Mouse (Mus musculus) kidney, adult 18-20 months (tissue): ENCODE data around the gene Pgls.

Experiments
- DNase-seq: peaks from one replicate; pipeline ENCODE4 v3.0.0; 2021

Gene Pgls

DNA sequence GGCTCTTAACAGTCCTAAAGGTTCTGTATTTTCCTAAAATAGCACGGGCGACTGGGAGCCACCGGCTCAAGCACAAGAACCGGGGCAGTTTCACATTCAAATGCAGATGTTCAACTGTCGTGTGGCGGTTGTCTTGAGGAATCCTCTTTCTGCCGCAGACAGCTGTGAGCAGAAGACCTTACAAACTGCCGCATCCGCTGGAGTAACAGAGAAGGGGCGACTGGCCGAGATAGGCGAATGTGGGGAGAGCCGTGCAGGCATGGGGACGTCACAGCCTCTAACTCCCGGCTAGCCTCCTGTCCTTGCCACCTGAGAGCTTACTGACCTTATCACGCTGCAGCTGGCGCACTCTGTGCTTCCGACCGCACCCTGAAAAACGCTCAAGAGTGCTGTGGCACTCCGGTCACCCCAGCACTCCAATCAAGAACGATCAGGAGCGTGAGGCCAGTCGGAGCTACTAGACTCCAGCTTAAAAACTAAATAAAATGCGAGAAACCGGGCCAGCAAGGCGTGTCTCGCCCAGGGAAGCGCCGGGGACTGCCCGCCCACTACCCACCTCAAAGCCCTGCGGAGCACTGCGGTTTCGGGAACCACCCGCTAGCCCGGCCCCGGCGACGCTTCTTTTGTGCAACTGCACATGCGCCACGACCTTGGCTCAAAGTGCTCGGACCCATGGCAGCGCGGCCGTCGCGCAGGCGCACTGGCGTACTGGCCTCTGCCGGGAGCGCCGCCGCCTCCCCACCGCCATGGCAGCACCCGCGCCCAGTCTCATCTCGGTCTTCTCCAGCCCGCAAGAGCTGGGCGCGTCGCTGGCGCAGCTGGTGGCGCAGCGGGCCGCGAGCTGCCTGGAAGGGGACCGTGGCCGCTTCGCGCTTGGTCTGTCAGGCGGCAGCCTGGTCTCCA lies at the start of gene Pgls:
Gene Pgls (plus strand): TSS at position 706 of the 903 bp plus-strand sequence.
- DNase-seq, result peak; percentile 97

DNA sequence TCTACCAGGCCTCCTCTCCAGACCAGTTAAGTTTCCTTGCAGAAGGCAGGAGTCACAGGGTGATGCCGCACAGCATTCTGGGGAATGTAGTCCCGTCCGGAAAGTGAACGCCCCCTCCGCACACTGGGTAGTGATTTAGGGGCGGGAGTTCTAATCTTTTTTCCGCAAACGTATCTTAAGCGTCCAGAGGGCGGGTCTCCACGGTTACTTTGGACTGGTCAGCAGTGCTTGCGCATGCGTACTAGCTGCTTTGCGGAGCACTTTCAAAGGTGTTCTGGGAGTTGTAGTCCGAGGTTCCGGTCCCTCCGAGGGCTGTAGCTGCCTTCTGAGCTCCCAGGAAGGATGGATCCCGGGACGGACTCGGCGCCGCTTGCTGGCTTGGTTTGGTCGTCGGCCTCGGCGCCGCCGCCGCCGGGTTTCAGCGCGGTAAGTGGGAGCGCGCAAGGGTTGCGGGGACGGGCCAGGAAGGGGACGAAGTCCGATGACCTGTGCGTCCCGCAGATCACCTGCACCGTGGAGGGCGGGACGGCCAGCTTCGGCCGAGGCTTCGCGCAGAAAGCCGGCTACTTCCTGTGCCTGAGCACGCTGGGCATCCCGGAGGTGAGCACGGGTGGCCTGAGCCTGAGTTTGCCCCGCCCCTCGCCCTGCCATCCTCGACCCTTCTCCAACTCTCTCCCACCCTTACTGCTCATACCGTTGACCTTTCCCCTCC lies 49.2 kb upstream of the Pgls start, which contains the start of gene Mvb12a:
Gene Mvb12a (plus strand): TSS at position 291 of the 712 bp plus-strand sequence.
- DNase-seq, result peak; percentile 95

DNA sequence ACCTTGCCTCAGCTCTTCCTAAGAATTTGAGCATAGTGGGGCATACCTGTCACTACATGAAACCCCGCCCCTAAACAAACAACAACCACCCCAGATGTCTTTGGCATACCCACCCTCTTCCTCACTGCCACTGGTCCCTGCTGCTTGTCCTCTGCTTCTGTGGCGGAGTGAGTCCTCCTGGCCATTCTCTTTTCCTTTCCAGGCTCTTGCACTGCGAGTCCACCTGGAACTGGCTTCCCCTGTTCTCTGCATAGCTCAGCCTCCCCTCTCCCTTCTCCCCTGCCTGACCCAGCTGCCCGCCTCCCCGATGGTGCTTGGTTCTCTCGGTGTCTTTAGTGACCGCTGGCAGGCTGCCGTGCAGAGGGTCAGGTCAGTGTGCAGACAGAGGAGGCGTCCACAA lies 48.2 kb upstream of the Pgls start:
- no peak for DNase-seq

DNA sequence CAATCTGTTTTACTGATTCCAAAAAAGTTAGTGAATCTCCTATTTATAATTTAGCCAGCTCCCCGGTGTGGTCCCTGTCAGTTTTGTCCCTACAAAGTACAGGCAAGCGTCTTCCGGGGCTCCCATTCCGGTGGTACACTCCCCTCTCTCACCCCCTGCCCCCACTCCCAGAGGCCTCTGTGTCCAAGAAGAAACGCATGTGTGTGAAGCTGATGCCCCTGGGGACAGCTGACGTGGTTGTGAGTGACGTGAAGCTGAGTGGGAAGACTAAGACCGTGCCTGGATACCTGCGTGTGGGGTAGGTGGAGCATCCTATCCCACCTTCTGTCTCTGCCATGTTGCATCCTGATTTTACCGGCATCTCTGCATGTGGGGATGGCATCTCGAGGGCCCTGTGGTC lies 46.9 kb upstream of the Pgls start:
- no peak for DNase-seq

DNA sequence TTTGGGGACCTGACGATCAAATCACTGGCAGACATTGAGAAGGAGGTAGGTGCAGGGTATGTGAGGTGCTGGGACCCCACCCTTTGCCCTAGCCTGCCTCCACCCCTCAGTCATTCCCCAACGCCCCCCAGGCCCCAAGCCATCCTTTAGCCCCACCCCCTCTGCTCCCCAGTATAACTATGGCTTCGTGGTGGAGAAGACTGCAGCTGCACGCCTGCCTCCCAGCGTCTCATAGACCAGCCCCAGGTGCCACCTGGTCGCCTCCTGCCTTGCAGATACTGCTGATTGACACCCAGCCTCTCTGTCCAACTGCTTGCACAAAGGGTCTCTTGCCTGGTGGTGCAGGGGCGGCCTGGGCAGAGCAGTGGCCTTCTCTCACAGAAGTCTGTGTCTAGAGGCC lies 44.4 kb upstream of the Pgls start:
- DNase-seq, result no peak

DNA sequence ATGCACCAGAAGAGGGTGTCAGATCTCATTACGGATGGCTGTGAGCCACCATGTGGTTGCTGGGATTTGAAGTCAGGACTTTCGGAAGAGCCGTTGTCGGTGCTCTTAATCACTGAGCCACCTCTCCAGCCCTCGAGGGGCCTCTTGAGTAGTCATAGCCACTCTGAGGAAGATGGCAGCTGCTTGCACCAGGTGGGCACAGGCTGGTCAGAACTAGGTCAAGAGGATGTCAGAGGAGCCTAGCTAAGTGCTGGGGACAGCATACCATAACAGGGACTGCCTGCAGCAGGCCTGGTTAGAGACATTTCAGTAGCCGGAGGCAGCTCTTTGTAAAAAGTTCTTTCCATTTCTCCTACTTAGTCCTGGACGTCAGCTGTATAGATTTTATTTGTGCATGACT lies 41.2 kb upstream of the Pgls start:
- no peak for DNase-seq

DNA sequence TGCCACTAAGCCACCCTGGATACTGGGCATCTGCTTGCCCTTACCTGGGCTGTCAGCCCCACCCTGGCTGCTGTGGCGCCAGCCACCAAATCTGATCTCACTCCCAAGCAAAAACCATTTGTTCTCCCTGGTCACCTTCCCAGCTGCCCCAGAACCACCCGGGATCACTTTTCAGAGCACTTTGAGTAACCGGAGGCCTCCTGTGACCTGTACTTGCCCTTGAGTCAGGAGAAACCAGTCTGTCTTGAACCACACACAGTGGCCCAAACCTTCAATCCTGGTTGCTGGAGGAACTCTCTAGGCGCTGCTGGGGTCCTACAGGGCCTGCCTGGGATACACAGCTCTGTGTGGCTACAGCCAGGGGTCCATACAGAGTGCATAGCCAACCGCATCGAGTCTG lies 39.2 kb upstream of the Pgls start:
- DNase-seq, result no peak

DNA sequence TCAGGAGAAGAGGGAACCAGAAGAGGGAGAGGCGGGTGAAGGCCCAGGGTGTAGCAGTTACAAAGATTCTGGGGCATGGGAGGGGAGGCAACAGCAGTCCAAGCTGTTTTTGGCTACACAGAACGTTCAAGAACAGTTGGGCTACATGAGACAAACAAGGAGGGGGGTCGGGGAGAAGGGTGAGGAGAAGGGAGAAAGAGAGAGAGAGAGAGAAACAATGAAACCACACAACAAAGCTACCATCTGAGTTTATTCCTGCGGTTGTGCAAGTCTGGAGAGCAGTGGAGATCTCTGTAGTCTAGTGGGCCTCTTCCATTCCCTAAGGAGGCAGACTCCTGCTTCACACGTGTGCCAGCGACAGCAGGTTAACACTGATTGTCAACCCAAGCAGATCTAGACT lies 38.0 kb upstream of the Pgls start:
- DNase-seq, result no peak

DNA sequence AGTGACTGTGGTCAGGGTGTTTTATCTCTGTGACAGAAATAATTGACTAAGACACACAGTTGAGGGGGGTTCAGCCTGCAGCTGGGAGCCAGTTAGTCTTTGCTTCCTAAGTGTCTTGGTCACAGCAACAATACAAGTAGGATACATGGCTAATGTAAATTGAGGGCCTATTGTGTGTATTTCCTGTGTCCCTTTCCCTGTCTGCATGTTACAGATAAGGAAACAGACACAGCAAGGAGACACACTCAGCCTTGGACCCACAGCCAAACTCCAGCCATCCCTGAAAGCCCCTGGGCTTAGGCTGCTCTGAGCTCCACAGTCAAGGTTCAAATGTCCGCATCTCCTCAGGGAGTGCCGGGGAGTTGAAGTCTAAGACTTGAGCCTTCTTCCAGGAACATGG lies 37.3 kb upstream of the Pgls start:
- DNase-seq, result no peak

DNA sequence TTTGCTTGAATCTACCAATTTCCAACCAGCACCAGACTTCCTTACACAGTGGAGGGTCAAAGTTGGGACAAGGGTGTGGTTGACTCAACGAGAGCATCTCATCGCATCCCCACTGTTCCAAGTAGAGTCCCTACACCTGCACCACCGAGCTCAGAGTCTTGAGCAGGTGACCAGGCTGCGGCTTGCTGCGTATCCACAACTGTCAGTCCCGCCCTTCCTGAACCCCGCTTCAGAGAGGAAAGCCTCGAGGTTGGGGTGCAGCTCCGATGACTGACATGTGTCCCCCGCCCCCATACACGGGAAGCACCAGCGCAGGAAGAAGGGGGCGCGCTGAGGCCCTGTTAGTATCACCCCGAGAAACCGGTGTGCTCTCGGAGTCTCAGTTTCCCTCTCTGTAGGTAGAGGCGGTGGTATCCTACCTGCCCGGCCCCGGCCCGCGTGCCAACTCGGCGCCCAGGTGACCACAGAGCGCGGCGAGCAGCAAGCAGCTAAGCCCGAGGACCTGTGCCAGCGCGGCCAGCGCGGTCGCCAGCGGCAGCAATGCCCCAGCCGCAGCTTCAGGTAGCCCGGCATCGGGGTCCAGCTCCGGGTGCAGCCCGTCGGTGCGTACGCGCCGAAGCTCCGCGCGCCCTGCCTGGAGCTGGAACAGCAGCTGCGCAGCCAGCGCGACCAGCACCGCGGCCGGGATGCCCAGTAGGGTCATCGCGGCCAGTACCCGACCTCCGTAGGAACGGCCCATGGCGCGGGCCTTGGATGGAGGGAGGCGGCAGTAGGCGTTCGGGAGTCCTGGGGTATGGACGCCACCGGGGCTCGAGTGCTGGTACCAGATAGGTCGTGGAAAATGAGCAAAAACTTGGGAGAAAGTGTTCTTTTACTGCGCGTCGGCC lies 33.7 kb upstream of the Pgls start, which contains the start of gene Tmem221:
Gene Tmem221 (minus strand): TSS at position 801 of the 887 bp plus-strand sequence.
- no peak for DNase-seq

DNA sequence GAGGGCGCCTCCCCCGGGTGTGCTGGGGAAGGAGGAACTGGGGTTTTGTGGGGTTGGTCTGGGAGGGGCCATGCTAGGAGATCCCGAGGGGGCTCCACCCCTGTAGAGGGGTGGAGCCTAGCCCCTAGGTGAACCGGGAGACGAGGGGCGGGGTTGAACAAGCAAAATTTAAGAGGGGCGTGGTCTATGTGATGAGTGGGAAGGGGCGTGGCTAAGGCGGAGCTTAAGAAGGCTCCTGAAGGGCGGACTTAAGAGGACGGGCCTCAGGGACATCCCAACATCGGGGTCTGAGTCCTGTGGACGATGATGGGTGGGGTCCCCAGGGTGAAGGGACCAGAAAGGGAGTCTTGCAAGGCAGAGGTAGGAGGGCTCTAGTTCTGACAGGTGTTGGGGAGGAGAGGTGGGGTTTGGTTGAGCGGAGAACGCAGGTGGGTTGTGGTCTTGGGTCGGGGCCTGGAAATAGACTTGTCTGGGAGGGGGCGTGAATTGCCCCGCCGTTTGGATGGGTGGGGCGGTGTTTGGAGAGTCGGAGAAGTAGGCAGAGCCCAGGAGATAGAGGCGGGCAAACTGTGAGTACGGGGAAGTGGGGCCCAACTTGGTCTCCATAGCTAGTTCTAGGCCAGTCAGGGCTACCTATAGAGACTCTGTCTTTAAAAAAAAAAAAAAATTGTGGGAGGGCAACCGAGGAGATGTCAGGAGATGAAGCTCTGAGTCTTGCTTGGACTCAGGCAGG lies 32.9 kb upstream of the Pgls start:
- DNase-seq, result peak; percentile 83

DNA sequence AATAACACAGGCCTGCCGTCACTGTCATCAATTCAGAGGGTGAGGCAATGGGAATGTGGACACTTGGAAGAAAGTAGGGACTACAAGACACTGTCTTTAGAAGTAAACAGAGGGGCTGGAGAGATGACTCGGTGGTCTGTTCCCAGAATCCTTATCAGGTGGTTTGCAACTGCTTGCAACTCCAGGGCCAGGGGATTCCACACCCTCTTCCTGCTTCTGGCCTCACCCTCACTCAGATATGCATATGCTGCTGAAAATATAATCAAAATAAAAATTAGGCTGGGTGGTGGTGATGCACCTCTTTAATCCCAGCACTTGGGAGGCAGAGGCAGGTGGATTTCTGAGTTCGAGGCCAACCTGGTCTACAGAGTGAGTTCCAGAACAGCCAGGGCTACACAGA lies 31.9 kb upstream of the Pgls start:
- no peak for DNase-seq

DNA sequence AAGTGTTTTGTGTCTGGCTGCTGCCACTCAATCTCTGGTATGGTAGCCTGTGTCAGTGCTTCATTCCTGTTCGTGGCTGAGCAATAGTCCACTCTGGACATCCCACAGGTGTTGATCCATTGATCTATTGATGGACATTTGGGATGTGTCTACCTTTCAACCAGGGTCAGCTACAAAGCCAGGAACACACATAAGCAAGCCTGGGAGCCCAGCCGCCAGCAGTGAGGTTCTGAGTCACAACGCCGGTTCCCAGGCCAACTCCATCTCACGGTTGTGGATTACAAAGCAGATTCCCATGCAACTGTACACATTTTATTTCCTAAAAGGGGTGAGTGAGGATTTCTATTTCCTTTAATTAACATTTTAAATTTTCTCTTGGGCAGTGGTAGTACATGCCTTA lies 31.2 kb upstream of the Pgls start:
- no peak for DNase-seq

DNA sequence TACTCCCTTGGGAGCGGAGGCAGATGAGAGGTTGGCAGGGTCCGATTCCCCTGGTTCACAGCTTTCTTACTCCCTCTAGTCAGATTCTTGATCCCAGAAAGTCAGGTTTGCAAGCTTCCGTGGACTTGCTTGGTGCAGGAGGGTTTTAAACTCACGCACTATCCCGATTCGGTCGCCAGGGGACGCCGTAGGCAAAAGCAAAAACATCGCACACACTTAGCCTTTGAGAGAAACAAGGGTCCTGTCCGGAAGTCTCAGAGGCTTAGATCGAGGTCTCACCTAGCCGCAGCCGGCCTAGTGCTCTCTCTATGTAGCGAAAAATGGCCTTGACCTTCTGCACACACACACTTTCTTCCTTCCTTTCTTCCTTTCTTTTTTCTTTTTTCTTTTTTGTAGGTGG lies 30.6 kb upstream of the Pgls start:
- DNase-seq, result peak; percentile 76

DNA sequence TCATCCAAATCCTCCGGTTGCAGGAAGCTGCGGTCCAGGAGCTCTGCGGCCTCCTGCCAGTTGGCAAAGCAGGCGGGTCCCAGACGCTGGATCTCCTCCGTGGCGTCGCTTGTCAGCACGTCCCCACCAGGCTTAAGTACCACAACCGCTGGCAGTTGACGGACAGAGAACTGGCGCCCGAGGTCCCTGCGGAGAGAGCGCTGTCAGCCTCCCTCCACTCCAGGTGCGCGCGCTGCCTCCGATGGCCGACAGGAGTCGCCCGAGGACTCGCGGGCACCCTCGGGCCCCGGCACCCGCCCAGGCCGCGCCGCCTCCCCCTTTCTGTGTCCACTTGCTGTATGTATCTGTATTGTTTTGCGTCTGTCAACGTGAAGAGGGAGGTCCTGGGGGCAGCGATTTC lies 29.2 kb upstream of the Pgls start:
- peak; percentile 88 for DNase-seq

DNA sequence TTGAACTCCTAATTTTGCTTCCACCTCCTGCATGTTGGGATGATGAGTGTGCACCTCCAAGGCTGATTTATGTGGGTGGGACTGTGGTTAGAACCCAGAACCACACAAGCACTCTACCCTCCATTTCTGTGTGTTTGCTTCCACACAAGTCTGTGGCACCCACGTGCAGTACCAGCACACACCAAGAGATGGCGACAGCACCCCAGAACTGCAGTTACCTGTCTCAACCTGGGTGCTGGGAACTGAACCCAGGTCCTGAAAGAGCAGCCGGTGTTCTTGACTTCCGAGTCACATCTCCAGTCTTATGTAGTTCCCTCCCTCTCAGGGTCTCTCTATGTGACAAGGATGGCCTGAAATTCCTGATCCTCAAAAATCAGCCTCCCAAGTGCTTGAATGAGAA lies 28.0 kb upstream of the Pgls start:
- DNase-seq, result no peak

DNA sequence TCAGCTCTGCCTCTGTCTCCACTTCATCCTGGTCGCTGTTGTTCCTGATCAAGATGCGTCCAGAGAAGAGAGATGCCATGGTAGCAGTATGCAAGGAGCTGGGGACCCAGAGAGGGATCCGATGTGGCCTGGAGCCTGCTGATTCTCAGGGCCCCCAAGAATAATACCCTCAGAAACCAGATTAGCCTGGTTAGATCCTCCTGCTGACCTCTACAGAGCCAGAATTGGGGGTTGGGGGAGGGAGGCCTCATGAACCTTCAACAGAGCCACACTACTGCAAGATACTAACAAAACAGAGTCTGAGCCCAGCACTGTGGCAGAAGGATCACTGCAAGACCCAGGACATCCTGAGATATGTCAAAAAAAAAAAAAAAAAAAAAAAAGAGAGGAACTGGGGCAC lies 25.5 kb upstream of the Pgls start, which contains the start of gene Nxnl1:
Gene Nxnl1 (minus strand): TSS at position 101 of the 400 bp plus-strand sequence.
- no peak for DNase-seq

DNA sequence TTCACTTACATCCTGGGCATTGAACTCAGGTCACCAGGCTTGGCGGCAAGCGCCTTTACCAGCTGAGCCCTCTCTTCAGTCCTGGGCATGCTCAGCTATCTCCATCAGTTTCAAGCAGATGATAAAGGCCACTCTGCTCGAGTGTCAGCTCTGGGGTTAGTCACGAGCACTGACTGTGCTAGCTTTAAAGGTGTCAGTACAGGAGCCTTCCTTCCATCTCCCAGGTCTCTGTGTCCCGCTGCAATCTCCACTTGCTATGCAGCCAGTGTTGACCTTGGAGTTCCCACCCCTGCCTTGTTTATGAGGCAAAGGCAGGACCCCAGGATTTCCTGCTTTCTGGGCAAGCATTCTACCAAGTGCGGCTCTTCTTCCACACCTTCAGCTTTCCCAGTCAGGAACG lies 24.4 kb upstream of the Pgls start:
- no peak for DNase-seq

DNA sequence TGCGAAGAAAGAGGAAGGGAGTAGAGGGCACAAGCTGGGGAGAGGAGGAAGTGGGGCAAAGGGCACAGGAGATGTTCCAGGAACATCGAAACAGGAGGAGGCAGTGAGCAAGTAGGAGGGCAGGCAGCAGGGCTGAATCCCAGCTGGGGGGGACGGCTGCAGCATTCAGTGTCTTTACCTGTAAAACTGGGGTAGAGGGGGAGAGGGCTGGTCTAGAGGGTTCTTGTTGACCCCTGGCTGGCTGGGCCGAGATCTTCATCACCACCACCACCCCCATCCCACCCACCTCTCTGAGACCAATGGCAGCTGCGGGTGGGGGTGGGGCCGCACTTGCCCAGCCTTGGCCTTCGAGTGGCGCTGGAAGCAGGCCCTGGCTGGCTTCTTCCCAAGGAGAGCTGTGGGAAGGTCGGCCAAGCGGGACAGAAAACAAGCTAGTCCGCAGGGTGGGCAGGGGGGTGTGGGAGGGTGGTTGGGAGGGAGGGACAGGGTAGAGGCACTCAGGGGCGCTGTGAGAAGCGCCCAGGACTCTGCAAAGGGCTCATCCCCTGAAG lies 23.5 kb upstream of the Pgls start, which contains the start of gene Slc27a1:
Gene Slc27a1 (plus strand): TSS at position 496 of the 551 bp plus-strand sequence.
- DNase-seq, result peak; percentile 92

DNA sequence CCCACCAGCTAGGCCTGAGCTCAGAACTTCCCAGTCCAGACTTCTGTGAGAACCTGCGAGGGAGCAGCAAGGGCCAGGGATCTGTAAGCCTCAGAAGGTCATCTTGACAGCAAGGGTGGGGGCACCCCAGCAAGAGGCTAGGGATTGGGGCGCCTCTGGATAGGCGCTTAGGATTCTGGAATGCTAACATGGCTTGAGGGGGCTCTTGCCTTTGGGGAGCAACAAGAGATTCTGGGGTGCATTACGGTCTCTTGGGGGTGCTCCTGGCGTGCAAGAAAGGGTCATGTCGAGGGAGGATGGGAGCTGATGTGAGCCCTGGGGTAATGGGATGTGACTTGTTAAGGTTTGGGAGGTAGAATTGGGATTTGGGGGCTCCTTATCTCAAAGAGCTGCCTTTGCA lies 23.0 kb upstream of the Pgls start:
- no peak for DNase-seq

DNA sequence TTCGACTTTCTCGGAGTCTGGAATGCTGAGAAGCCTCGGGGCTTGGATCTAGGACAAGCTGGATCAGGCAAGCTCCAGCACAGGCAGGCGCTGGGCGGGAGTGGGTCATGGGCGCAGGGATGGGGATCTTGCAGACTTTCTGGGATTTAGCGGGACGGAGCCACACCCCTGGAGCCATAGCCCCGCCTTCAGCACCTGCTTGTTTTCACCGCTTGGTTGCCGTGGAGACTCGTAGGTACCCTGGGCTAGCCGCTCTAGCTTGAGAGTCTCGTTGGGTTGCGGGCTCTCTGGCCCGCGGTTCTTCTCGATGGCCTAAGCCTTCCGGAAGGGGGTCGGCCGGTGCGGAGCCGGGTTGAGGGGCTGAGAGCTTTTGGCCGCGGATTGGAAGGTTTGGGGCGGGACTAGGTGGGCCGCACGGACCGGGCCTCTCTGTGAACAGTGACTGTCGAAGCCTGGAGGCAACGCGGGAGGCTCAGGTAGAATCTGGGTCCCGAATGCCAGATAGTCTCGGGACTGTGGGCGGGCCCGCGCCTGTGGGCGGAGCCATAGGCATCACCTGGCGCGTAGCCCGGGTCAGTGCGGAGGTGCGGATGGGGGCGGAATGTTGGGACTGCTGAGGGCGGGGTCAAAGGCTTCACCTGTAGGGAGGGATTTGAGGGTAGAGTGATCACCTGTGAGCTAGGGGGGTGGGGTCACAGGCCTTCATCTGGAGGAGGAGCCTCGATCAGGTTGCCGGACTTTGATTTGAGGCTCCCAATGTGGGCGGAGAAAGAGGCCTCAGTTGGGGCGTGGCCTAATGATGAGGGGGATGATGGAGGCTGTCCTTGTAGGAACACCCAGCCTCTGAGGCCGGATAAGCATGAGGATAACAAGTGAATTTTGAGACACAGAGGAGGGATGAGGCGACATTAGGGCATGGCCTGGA lies 22.3 kb upstream of the Pgls start:
- DNase-seq, result peak; percentile 97
